Comparison of ENCODE assay signal across 17 mouse cellular contexts in the genomic region with DNA sequence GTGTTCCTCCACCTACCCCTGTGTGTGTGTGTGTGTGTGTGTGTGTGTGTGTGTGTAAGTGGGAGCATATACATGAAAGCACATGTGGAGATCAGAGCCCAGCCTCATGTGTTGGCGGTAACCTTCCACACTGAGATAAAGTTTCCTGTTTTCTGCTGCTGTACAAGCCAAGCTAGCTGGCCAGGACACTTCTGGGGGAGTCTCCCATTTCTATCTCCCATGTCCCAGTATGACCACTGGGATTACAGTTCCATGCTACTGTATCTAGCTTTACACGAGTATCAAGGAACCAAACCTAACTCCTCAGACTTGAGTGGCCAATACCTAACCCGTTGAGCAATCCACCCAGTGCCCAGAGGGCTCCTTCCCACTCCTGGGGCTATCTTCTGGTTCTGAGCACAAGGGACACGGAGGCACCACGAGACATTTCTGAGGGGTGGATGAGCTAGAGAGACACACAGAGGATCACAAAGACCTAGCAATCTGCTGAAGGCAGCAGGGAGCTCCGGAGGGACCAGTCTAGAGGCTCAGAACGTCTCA. TPM values are rescaled to one million over a fixed set of nuclear protein-coding genes. Genes with fewer than 3 reads are reported as not detected.
DNase-seq lines count a peak whose midpoint lies in the region; ATAC-seq and TF ChIP-seq lines count a peak whose summit lies in the region.
"Had no signal": no experiment of that assay in that cellular context is flagged by ENCODE, and none has a peak within 500 bp of the region (broad histone marks: within the 10 kb centered on the region; RNA-seq: fewer than 3 reads in every experiment).

No protein-coding gene starts in this region.

- no peak overlapping the region for H3K4me3 ChIP-seq in kidney, embryonic 15.5 days (replicated peaks)
- H3K4me3 ChIP-seq in spleen, adult 2 months (ENCODE audit: extremely low read depth, insufficient read depth, insufficient read length) = no peak overlapping the region
- no peak overlapping the region for H3K4me3 ChIP-seq in embryonic fibroblast, embryonic 13.5 days (ENCODE audit: insufficient read depth, low read length)
- H3K4me3 ChIP-seq: midbrain, embryonic 10.5 days had no signal

- no peaks in the 10 kb centered on the region for H3K36me3 ChIP-seq in kidney, embryonic 15.5 days
- no peaks in the 10 kb centered on the region for H3K36me3 ChIP-seq in spleen, adult 2 months (ENCODE audit: control insufficient read depth, insufficient read depth, low read length)
- H3K36me3 ChIP-seq: G1E; midbrain, embryonic 10.5 days had no signal

- intact Hi-C loops in heart, postnatal 14 days (cut with DNase I) = loop anchor here (2.0 kb wide), 1 partner anchor 77 kb away; no protein-coding TSS in a partner anchor

- no peak overlapping the region for H3K4me2 ChIP-seq in kidney, embryonic 15.5 days

- ATAC-seq in kidney, embryonic 15.5 days (replicated peaks; ENCODE audit: low FRiP score) = no peak
- ATAC-seq: inflammation-experienced regulatory T-cells, adult 6 months had no signal

- TF ChIP-seq POLR2A in spleen, adult 2 months (IDR thresholded peaks at IDR 0.05; ENCODE audit: low read depth, low read length) = no peak
- no peak for TF ChIP-seq POLR2A in embryonic fibroblast, embryonic 13.5 days (IDR thresholded peaks at IDR 0.05; ENCODE audit: low read depth, low read length)

- no peak for TF ChIP-seq CTCF in spleen, adult 2 months (IDR thresholded peaks at IDR 0.05; ENCODE audit: extremely low read depth, insufficient read depth, insufficient read length, insufficient replicate concordance)
- TF ChIP-seq CTCF in embryonic fibroblast, embryonic 13.5 days (IDR thresholded peaks at IDR 0.05; ENCODE audit: borderline replicate concordance, insufficient read depth, low read length) = no peak

- 74% methylated on average over 7 of the region's 7 CpGs for WGBS in kidney, embryonic 15.5 days
- WGBS in spleen, adult 2 months = 85% methylated on average over 7 of the region's 7 CpGs

- H3K9me3 ChIP-seq in kidney, embryonic 15.5 days (replicated peaks) = no peaks in the 10 kb centered on the region
- H3K9me3 ChIP-seq: G1E; midbrain, embryonic 10.5 days had no signal

- H3K9ac ChIP-seq in kidney, embryonic 15.5 days = no peak overlapping the region

- H3K4me1 ChIP-seq in kidney, embryonic 15.5 days = peaks cover 19% of the 10 kb centered on the region
- peaks cover 4% of the 10 kb centered on the region; the same call in 1 of the 2 replicates for H3K4me1 ChIP-seq in spleen, adult 2 months (ENCODE audit: control insufficient read depth, insufficient read depth, insufficient read length)
- peaks cover 8% of the 10 kb centered on the region; the same call in 1 of the 2 replicates for H3K4me1 ChIP-seq in embryonic fibroblast, embryonic 13.5 days (ENCODE audit: control insufficient read depth, insufficient read depth, low read length)

- DNase-seq in heart, adult 18-20 months = peak; percentile 23 to 25
- DNase-seq in heart, postnatal 14 days = no peak
- no peak for DNase-seq in kidney, postnatal 14 days
- DNase-seq in spleen, adult 2 months (ENCODE audit: low read depth in 1 of 2, low spot score in 2 of 2) = no peak
- no peak for DNase-seq in spleen, postnatal 4 days (ENCODE audit: low spot score in 2 of 2)
- DNase-seq in layer of hippocampus, postnatal 36 days = no peak
- DNase-seq: embryo, embryonic 11 days; left cerebral cortex, postnatal 4 days; thymus, postnatal 25 days had no signal

- 0 out of 2 replicates have a peak overlapping the region, but pooled peaks have one; percentile 22 for H3K27ac ChIP-seq in kidney, embryonic 15.5 days
- H3K27ac ChIP-seq in spleen, adult 2 months (ENCODE audit: insufficient read depth, low read length) = peak overlapping the region; percentile 63
- H3K27ac ChIP-seq in embryonic fibroblast, embryonic 13.5 days (ENCODE audit: insufficient read depth, low read length) = 0 out of 2 replicates have a peak overlapping the region, but pooled peaks have one; percentile 12
- H3K27ac ChIP-seq: midbrain, embryonic 10.5 days had no signal

- H3K27me3 ChIP-seq in kidney, embryonic 15.5 days = 0 out of 2 replicates have a peak, but pooled peaks cover 3% of the 10 kb centered on the region
- no peaks in the 10 kb centered on the region for H3K27me3 ChIP-seq in spleen, adult 2 months (ENCODE audit: control insufficient read depth, insufficient read depth, low read length)

RNA-seq across cellular contexts. Expression of a gene that starts 6.4 kb away (rescaled TPM):
- 1 to 10 TPM; 3.5 to 6.3 TPM for total RNA-seq in heart, adult 18-20 months (2021)
- 1 to 10 TPM; 3.1 to 4.2 TPM for total RNA-seq in heart, postnatal 14 days (2021)
- polyA plus RNA-seq in kidney, embryonic 15.5 days (2015; fragmentation: Nextera tagmentation; extraction: Ambion mirVana) = 6.1 and 7.2 TPM in 2 replicates
- polyA plus RNA-seq in spleen, adult 2 months (2012; rRNA removed) = 7.2 and 12.1 TPM in 2 replicates
- 10.8 and 13.3 TPM in 2 replicates for polyA plus RNA-seq in embryonic fibroblast, embryonic 13.5 days (2011; ENCODE audit: insufficient read length, low read depth, missing spikeins)
- 1 to 10 TPM; 4.0 to 7.8 TPM for total RNA-seq in layer of hippocampus, postnatal 36 days (2021)

RNA-seq across cellular contexts. Expression of a gene that starts 13.3 kb away (rescaled TPM):
- total RNA-seq in heart, adult 18-20 months (2021) = 10 to 100 TPM; 55.3 to 57.3 TPM
- total RNA-seq in heart, postnatal 14 days (2021) = 10 to 100 TPM; 22.9 to 27.0 TPM
- polyA plus RNA-seq in kidney, embryonic 15.5 days (2015; fragmentation: Nextera tagmentation; extraction: Ambion mirVana) = 0.93 and 1.2 TPM in 2 replicates
- 14.5 and 15.3 TPM in 2 replicates for polyA plus RNA-seq in spleen, adult 2 months (2012; rRNA removed)
- polyA plus RNA-seq in embryonic fibroblast, embryonic 13.5 days (2011; ENCODE audit: insufficient read length, low read depth, missing spikeins) = 9.3 and 11.2 TPM in 2 replicates
- total RNA-seq in layer of hippocampus, postnatal 36 days (2021) = 10 to 100 TPM; 11.4 to 13.6 TPM

RNA-seq across cellular contexts. Expression of a gene that starts 19.1 kb away (rescaled TPM):
- total RNA-seq in heart, adult 18-20 months (2021) = not detected
- total RNA-seq in heart, postnatal 14 days (2021) = under 1 TPM in 1 of 2 experiments, not detected in 1; 0.05 TPM
- 0.84 and 0.96 TPM in 2 replicates for polyA plus RNA-seq in kidney, embryonic 15.5 days (2015; fragmentation: Nextera tagmentation; extraction: Ambion mirVana)
- 0.16 and 0.23 TPM in 2 replicates for polyA plus RNA-seq in spleen, adult 2 months (2012; rRNA removed)
- not detected in 2 replicates for polyA plus RNA-seq in embryonic fibroblast, embryonic 13.5 days (2011; ENCODE audit: insufficient read length, low read depth, missing spikeins)
- total RNA-seq in layer of hippocampus, postnatal 36 days (2021) = 100 to 1,000 TPM; 176 to 202 TPM
- total RNA-seq: gastrocnemius, postnatal 25 days had no signal
- polyA plus RNA-seq: G1E; inflammation-experienced regulatory T-cells, adult 6 months had no signal

RNA-seq across cellular contexts. Expression of a gene that starts 42.7 kb away (rescaled TPM):
- not detected for total RNA-seq in heart, adult 18-20 months (2021)
- total RNA-seq in heart, postnatal 14 days (2021) = not detected
- not detected in 2 replicates for polyA plus RNA-seq in kidney, embryonic 15.5 days (2015; fragmentation: Nextera tagmentation; extraction: Ambion mirVana)
- polyA plus RNA-seq in spleen, adult 2 months (2012; rRNA removed) = 0.08 TPM in 1 of 2 replicates, not detected in the other
- not detected in 2 replicates for polyA plus RNA-seq in embryonic fibroblast, embryonic 13.5 days (2011; ENCODE audit: insufficient read length, low read depth, missing spikeins)
- under 1 TPM; 0.51 to 0.62 TPM for total RNA-seq in layer of hippocampus, postnatal 36 days (2021)
- total RNA-seq: G1E had no signal
- polyA plus RNA-seq: G1E; hindbrain, embryonic 11.5 days; inflammation-experienced regulatory T-cells, adult 6 months; midbrain, embryonic 10.5 days; stomach, embryonic 14.5 days had no signal

RNA-seq across cellular contexts. Expression of a gene that starts 51.2 kb away (rescaled TPM):
- 100 to 1,000 TPM in 1 of 2 experiments, 10 to 100 TPM in 1; 93.4 to 105 TPM for total RNA-seq in heart, adult 18-20 months (2021)
- total RNA-seq in heart, postnatal 14 days (2021) = 100 to 1,000 TPM in 1 of 2 experiments, 10 to 100 TPM in 1; 97.9 to 112 TPM
- polyA plus RNA-seq in kidney, embryonic 15.5 days (2015; fragmentation: Nextera tagmentation; extraction: Ambion mirVana) = 384 and 386 TPM in 2 replicates
- polyA plus RNA-seq in spleen, adult 2 months (2012; rRNA removed) = 167 and 175 TPM in 2 replicates
- 172 and 191 TPM in 2 replicates for polyA plus RNA-seq in embryonic fibroblast, embryonic 13.5 days (2011; ENCODE audit: insufficient read length, low read depth, missing spikeins)
- 100 to 1,000 TPM; 103 to 109 TPM for total RNA-seq in layer of hippocampus, postnatal 36 days (2021)

Comparison
In these comparisons a context has a peak if more than half of its experiments do, and no peak if none do; other contexts are left out.
1. DNase-seq: peak in heart, adult 18-20 months (2 of 2); none in heart, postnatal 14 days (0 of 2), kidney, postnatal 14 days (single experiment), spleen, adult 2 months (0 of 2), spleen, postnatal 4 days (0 of 2) and layer of hippocampus, postnatal 36 days (0 of 2).
2. H3K27ac ChIP-seq: peak in every context shown above with its lines; median percentile 63 in spleen, adult 2 months; 22 in kidney, embryonic 15.5 days; 12 in embryonic fibroblast, embryonic 13.5 days.
3. RNA of a gene that starts 19.1 kb away (total RNA-seq): 176 to 202 TPM in layer of hippocampus, postnatal 36 days; 0.05 TPM in heart, postnatal 14 days and not detected in heart, adult 18-20 months; every median in the first group is over 100 times any median in the second.